Mouse (Mus musculus) lung, adult 2 months (tissue): ENCODE measurements around the gene AC109138.7. TPM values are rescaled to one million over a fixed set of nuclear protein-coding genes. Genes with fewer than 3 reads are reported as not detected.

Experiments used
- DNase-seq: peaks from one replicate; pipeline ENCODE4 v3.0.0; 2022
- H3K4me1 ChIP-seq: fragments of 200-500 bp; 2 replicates; pipeline ENCODE4 v1.6.1; 2011; ENCODE audit warnings: low read length; ENCODE audit not compliant: control insufficient read depth, insufficient read depth
- H3K4me3 ChIP-seq: fragments of 200-500 bp; replicated peaks from 2 replicates; pipeline ENCODE3; 2011; ENCODE audit warnings: low read depth, mild to moderate bottlenecking, control low read depth, low read length; ENCODE audit errors: extremely low read depth
- CTCF ChIP-seq: fragments of 200-500 bp; IDR thresholded peaks from 2 replicates; pipeline ENCODE4 v1.5.1; 2011; ENCODE audit warnings: mild to moderate bottlenecking, low read length, control low read depth; ENCODE audit not compliant: insufficient read depth
- POLR2A ChIP-seq: fragments of 200-500 bp; IDR thresholded peaks from 2 replicates; pipeline ENCODE4 v1.6.1; 2011; ENCODE audit warnings: low read depth, mild to moderate bottlenecking, control low read depth, low read length, borderline replicate concordance; ENCODE audit errors: extremely low read depth
- WGBS: fragments of 180-500 bp; shearing (Covaris S2); methylation state at CpG from one replicate; pipeline ENCODE4 v1.1.7; 2018; 5-methylcytosine and 5-hydroxymethylcytosine counted together
- polyA plus RNA-seq: library from polyadenylated mRNA; depleted of rRNA; stranded (reverse); fragments of >200 nt; gene quantifications from 2 replicates; pipeline ENCODE4 v1.2.3, GENCODE M21; 2012

The AC109138.7 gene
- polyA plus RNA-seq, 1 experiment = not detected

DNA sequence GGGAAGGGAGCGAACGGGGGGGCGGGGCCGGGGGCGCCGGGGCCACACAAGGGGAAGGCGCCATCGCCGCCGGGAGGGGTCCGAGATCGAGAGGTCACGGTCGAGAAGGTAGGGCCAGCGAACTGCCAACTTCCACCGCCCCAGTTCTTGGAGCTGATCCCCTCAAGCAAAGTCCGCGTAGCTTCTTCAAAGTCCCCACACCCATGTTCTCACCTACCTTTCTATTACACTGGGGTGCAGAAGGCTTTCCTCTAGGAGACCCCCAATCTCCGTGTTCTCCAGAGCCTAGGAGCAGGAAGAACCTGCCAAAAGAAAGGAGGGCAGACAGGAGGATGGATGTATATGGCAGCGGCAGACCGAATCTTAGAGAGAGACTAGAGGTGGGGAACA is 1.3 kb downstream of the AC109138.7 start:
- no peak for DNase-seq
- Histone ChIP-seq H3K4me1 (peaks cover 25% of the 10 kb centered on the region), H3K4me3 (peak overlapping the region; percentile 63)
- WGBS = 5% methylated on average over 19 of the region's 21 CpGs
- TF ChIP-seq POLR2A = no peak; the same call in 1 of the 2 replicates
- TF ChIP-seq CTCF = no peak

DNA sequence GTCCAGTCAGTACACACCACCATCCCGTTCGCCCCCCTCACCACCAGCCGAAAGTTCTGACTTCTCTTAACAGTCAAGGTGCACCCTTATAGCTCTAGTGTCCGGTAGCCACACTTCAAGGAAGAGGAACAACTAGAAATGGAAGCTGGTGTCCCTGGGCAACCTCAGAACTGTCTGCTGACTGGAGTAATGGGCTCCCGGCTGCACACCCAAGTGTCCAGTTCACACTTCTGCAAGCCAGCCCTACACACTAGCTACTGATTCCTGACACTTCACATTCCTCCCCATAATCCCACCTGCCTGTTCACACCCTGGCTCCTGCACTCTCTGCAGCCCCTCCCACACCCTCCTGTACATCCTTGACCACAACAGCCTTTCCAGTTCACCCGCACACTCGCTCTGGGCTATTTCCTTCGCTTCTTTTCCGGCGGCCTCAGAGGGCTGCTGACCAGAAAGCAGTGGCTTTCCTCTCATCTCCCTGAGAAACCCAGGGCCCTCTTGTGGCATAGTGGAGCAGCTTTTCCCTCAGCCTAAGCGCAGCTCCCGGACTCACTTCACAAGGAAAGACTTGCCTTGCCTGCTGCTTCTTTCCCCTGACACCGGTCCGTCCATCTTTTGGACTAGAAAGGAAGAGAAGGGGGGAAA is 2.0 kb downstream of the AC109138.7 start:
- peak overlapping the region; percentile 15 for H3K4me3 ChIP-seq
- 17% methylated on average over 14 of the region's 14 CpGs for WGBS
- no peak for DNase-seq

DNA sequence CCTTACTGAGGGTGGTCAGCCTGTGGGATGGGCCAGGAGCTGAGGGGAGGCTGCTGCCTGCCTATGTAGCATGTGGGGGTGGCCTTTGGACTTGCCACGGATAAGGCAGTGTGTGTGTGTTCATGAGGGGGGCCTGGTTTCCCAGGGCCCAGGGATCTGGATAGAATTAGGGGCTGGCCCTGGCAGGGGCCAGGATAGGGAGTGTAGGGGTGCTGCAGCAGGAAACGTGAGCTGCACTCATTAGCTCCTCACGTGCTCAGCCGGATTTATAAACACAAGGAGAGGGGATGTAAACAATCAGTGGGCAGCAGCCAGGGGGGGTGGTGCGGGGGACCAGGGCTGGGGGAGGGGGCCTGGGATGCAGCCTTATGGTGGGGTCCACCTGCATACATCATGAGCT is 3.0 kb downstream of the AC109138.7 start:
- WGBS = 31% methylated on average over 5 of the region's 5 CpGs
- Histone ChIP-seq H3K4me3 (no peak overlapping the region), H3K4me1 (peaks cover 29% of the 10 kb centered on the region)
- TF ChIP-seq CTCF (no peak), POLR2A (no peak)
- no peak for DNase-seq

More for the DNA sequence above, 2.0 kb downstream of the AC109138.7 start:
- TF ChIP-seq POLR2A (peak; percentile 8; the same call in 1 of the 2 replicates), CTCF (peak; percentile 34; the same call in 1 of the 2 replicates)
- H3K4me1 ChIP-seq = peaks cover 27% of the 10 kb centered on the region

DNA sequence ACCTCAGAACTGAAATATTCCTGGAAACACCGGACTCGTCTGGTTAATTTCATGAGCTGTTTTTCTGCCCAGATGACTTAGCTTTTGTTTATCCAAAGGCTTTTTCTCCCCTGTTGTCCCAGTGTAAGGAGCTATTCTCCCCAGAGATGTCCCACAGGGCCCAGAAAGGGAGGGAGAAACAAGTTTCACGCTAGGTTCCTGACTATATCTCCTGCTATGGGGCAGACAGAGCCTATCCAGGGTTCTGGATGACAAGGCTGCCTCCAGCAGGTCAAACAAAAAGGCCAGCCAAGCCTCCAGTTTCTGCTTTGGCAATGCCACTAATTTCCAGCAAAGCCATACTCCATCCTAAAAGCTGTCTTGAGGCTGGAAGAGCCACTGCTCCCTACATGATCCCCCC is 3.7 kb downstream of the AC109138.7 start:
- WGBS = 38% methylated on average over 3 of the region's 3 CpGs
- DNase-seq = no peak
- H3K4me1 ChIP-seq = peaks cover 30% of the 10 kb centered on the region
- no peak overlapping the region for H3K4me3 ChIP-seq
- TF ChIP-seq CTCF = no peak
- no peak for TF ChIP-seq POLR2A

DNA sequence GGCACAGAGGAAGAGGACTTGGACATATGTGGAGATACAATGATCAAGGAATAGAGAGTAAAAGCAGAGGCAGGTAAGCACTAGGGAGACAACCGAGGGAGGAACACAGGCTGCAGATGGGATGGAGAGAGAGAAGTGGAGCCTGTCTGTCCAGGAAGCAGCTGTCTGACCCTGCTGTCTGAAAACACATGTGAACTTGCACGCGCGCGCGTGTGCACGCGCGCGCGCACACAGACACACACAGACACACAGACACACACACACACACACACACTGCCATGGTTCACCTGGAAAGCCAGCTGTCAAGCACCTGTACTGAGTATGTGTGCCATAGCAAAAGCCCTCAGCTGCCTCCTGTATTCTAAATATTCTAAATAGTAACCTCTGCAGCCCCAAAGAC is 4.1 kb downstream of the AC109138.7 start:
- TF ChIP-seq CTCF (no peak), POLR2A (no peak)
- H3K4me3 ChIP-seq = no peak overlapping the region
- WGBS = 77% methylated on average over 11 of the region's 11 CpGs
- DNase-seq = no peak
- peaks cover 30% of the 10 kb centered on the region for H3K4me1 ChIP-seq

DNA sequence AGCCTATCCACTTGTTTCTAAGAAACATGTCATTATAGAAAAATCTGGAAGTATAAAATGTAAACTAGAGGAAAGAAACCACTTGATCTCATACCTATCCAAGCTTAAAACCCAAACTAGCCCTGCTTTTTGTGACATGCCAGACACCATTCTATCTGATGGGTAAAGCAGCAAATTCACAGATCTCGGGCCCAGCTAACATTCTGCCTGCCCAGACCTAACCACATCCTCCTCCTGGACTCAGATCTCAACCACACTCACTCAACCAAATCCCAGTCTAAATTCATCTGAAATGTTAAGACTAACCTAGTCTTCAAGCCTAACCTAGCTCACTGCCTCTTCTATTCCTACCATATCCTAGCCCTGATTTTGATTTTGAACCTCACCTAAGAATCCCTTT is 4.6 kb downstream of the AC109138.7 start:
- no peak overlapping the region for H3K4me3 ChIP-seq
- peaks cover 27% of the 10 kb centered on the region for H3K4me1 ChIP-seq
- TF ChIP-seq CTCF = no peak
- TF ChIP-seq POLR2A = no peak
- WGBS = 79% methylated on average over 1 of the region's 1 CpGs
- no peak for DNase-seq

DNA sequence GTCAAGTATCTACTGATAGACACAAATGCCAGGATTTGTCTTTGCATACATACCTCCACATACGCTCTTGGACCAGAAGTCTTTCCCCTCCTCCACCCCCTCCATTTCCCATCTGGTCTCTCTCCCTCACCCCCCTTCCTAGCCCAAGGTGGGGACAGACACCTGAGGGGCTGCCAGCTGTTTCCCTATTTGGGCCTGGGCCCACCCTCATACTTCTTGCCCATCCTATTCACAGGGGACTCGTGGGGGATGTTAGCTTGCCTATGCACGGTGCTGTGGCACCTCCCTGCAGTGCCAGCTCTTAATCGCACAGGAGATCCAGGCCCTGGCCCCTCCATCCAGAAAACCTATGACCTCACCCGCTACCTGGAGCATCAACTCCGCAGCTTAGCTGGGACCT is 5.8 kb downstream of the AC109138.7 start:
- Histone ChIP-seq H3K4me1 (peaks cover 25% of the 10 kb centered on the region), H3K4me3 (no peak overlapping the region)
- DNase-seq = no peak
- no peak for TF ChIP-seq CTCF
- no peak for TF ChIP-seq POLR2A
- WGBS = 80% methylated on average over 6 of the region's 6 CpGs

DNA sequence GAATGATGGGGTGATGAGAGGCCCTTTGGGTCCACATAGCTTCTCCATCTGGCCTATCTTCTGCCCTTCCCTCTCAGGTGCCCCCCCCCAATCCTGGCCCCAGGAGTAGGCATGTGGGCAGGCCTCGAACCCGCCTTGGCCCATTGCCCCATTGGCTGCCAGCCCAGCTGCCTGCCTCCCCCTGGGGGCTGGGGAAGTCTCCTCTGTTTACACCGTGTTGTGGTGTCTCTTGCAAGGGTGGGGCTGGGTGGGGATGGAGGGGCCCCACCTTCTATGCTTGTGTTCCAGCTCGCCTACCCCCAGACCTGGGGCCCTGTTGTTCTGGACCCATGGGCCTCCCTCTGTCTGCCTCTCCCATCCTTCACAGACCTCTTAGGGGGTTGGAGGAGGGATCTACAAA is 6.3 kb downstream of the AC109138.7 start:
- WGBS = 26% methylated on average over 4 of the region's 4 CpGs
- no peak for TF ChIP-seq CTCF
- no peak for TF ChIP-seq POLR2A
- Histone ChIP-seq H3K4me1 (peaks cover 25% of the 10 kb centered on the region), H3K4me3 (no peak overlapping the region)
- no peak for DNase-seq

DNA sequence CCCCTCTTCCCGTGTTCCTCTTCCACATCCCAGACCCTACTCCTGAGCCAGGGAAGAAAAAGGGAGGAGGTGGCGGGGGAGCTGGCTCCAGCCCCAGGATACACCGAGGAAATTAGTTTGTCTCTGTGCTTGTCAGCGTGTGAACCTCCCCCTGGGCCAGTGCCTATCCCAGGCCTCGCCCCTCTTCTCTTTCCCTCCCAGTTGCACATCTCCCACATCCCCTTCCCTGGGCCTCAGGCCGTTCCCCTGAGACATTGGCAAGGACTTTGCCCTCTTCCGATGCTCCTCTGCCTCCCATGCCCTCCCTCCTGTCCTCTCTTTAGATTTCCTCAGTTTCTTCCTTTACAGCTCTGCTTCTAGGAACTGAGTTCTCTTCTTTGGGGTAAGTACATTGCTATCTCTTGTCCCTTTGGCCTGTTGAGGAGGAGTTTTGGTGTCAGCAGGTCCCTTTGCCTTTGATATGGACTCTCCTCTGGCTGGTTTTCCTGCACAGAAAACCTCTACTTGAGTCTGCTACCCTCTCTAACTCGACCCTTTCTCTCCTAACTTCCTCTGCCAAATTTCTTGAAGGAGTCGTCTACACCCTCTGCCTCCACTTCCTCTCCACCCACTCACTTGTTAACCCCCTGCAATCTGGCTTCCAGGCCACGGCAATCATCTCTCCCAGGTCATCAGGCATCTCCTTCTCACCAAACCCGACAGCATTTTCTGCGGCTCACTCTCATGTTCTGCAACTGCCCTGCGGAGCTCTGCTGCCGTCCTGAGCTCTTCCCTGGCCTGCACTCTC is 7.0 kb downstream of the AC109138.7 start:
- Histone ChIP-seq H3K4me3 (no peak overlapping the region), H3K4me1 (peaks cover 21% of the 10 kb centered on the region)
- TF ChIP-seq CTCF (no peak), POLR2A (no peak; the same call in 1 of the 2 replicates)
- no peak for DNase-seq
- 30% methylated on average over 14 of the region's 14 CpGs for WGBS

DNA sequence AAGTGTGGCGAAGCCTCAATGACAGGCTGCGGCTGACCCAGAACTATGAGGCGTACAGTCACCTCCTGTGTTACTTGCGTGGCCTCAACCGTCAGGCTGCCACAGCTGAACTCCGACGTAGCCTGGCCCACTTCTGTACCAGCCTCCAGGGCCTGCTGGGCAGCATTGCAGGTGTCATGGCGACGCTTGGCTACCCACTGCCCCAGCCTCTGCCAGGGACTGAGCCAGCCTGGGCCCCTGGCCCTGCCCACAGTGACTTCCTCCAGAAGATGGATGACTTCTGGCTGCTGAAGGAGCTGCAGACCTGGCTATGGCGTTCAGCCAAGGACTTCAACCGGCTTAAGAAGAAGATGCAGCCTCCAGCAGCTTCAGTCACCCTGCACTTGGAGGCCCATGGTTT is 8.0 kb downstream of the AC109138.7 start:
- 56% methylated on average over 11 of the region's 11 CpGs for WGBS
- Histone ChIP-seq H3K4me1 (peaks cover 11% of the 10 kb centered on the region), H3K4me3 (no peak overlapping the region)
- TF ChIP-seq CTCF (no peak), POLR2A (peak; percentile 8; the same call in 1 of the 2 replicates)
- DNase-seq = no peak
